Mouse (Mus musculus) forebrain, embryonic 16.5 days (tissue): ENCODE data around the gene Zswim8. TPM values are rescaled to one million over a fixed set of nuclear protein-coding genes. Genes with fewer than 3 reads are reported as not detected.

ENCODE experiments used
- ATAC-seq: fragments of 200-750 bp; cut with Nextera tagmentation; 2 replicates; pipeline ENCODE4 v1.8.0; 2017; ENCODE audit warnings: mild to moderate bottlenecking, moderate library complexity
- H3K27ac ChIP-seq: fragments of 300-500 bp; sonication (generic); 2 replicates; pipeline ENCODE4 v1.5.1; 2014; ENCODE audit warnings: low read length, control low read depth
- H3K27me3 ChIP-seq: fragments of 300-500 bp; sonication (generic); replicated peaks from 2 replicates; pipeline ENCODE4 v1.6.1; 2014; ENCODE audit warnings: low read length; ENCODE audit not compliant: control insufficient read depth, insufficient read depth
- H3K36me3 ChIP-seq: fragments of 300-500 bp; sonication (generic); 2 replicates; pipeline ENCODE4 v1.6.1; 2014; ENCODE audit not compliant: control insufficient read depth, insufficient read depth
- H3K4me1 ChIP-seq: fragments of 300-500 bp; sonication (generic); replicated peaks from 2 replicates; pipeline ENCODE4 v1.6.1; 2014; ENCODE audit warnings: low read length; ENCODE audit not compliant: control insufficient read depth, insufficient read depth
- H3K4me2 ChIP-seq: fragments of 300-500 bp; sonication (generic); 2 replicates; pipeline ENCODE4 v1.6.1; 2014; ENCODE audit warnings: mild to moderate bottlenecking, low read length, control low read depth
- H3K4me3 ChIP-seq: fragments of 300-500 bp; sonication (generic); replicated peaks from 2 replicates; pipeline ENCODE4 v1.5.1; 2014; ENCODE audit warnings: mild to moderate bottlenecking, low read length, control low read depth
- H3K9ac ChIP-seq: fragments of 300-500 bp; sonication (generic); replicated peaks from 2 replicates; pipeline ENCODE4 v1.6.1; 2014; ENCODE audit warnings: low read depth, low read length, control low read depth
- H3K9me3 ChIP-seq: fragments of 300-500 bp; sonication (generic); 2 replicates; pipeline ENCODE4 v1.6.1; 2016; ENCODE audit warnings: low read length; ENCODE audit not compliant: control insufficient read depth
- WGBS: fragments of 180-500 bp; shearing (Covaris S2); extraction: QIAGEN DNeasy Blood & Tissue Kit; methylation state at CpG from one replicate; pipeline ENCODE4 v1.1.7; 2014; 5-methylcytosine and 5-hydroxymethylcytosine counted together
- microRNA-seq: library from miRNA; unstranded; fragments of <30 nt; microRNA quantifications from one replicate; pipeline ENCODE4, GENCODE M21; 2017
- polyA plus RNA-seq: library from polyadenylated mRNA; unstranded; fragments of >200 nt; fragmentation: Nextera tagmentation; extraction: Ambion mirVana; gene quantifications from 2 replicates; pipeline ENCODE4 v1.2.1, GENCODE M21; 2015

Gene Zswim8
- polyA plus RNA-seq, 1 experiment from 2014 or later, result 55.9 TPM

GRCm38 (mm10) chr14:20772808-20773207, 65.5 kb downstream of the Zswim8 start:
- no peak for ATAC-seq
- Histone ChIP-seq H3K4me1 (no peaks in the 10 kb centered on the region), H3K9me3 (no peaks in the 10 kb centered on the region), H3K27ac (no peak overlapping the region), H3K4me2 (no peak overlapping the region), H3K9ac (no peak overlapping the region), H3K27me3 (no peaks in the 10 kb centered on the region), H3K4me3 (no peak overlapping the region), H3K36me3 (peaks cover 2% of the 10 kb centered on the region; the same call in 1 of the 2 replicates)
- WGBS, result 82% methylated on average over 6 of the region's 6 CpGs

Small RNA genes within 50 kb of the gene (microRNA-seq; reads per million reads assigned to microRNA genes)
- 0.83 reads per million for gene Mir6946

Other genes with a start within 250 kb of the Zswim8 start
- gene Anxa7, start 227.4 kb upstream of the Zswim8 start, polyA plus RNA-seq, result 16.7 and 18.9 TPM in 2 replicates
- gene Mss51, start 210.7 kb upstream of the Zswim8 start, polyA plus RNA-seq, result 0.47 and 0.85 TPM in 2 replicates
- gene Ppp3cb, start 161.0 kb upstream of the Zswim8 start, polyA plus RNA-seq, result 94.7 and 97.3 TPM in 2 replicates
- 10.4 and 11.1 TPM in 2 replicates for gene Usp54, start 66.5 kb upstream of the Zswim8 start, polyA plus RNA-seq
- 0.31 TPM in 1 of 2 replicates, not detected in the other for gene Myoz1, start 51.0 kb upstream of the Zswim8 start, polyA plus RNA-seq
- gene Synpo2l, start 39.2 kb upstream of the Zswim8 start, polyA plus RNA-seq, result 0.12 and 0.14 TPM in 2 replicates
- 96.8 and 101 TPM in 2 replicates for gene Sec24c, start 33.2 kb upstream of the Zswim8 start, polyA plus RNA-seq
- gene Fut11, start 12.6 kb upstream of the Zswim8 start, polyA plus RNA-seq, result 21.6 and 23.3 TPM in 2 replicates
- 175 and 187 TPM in 2 replicates for gene Chchd1, start 4.5 kb upstream of the Zswim8 start, polyA plus RNA-seq
- gene Ndst2, start 27.0 kb downstream of the Zswim8 start, polyA plus RNA-seq, result 15.7 and 16.7 TPM in 2 replicates
- gene Camk2g, start 86.5 kb downstream of the Zswim8 start, polyA plus RNA-seq, result 123 and 127 TPM in 2 replicates
- gene Plau, start 129.1 kb downstream of the Zswim8 start, polyA plus RNA-seq, result 0.33 and 0.50 TPM in 2 replicates
- gene Vcl, start 221.8 kb downstream of the Zswim8 start, polyA plus RNA-seq, result 11.4 and 13.0 TPM in 2 replicates